Mouse (Mus musculus) lung, postnatal 0 days (tissue): ENCODE results near the gene Sptb. TPM values are rescaled to one million over a fixed set of nuclear protein-coding genes. Genes with fewer than 3 reads are reported as not detected.

Experiments
- ATAC-seq: fragments of 200-750 bp; cut with Nextera tagmentation; 2 replicates; pipeline ENCODE4 v1.8.0; 2017; ENCODE audit warnings: moderate library complexity
- DNase-seq: peaks from one replicate; pipeline ENCODE4 v3.0.0-alpha.2; 2016; ENCODE audit warnings: low spot score
- H3K27ac ChIP-seq: fragments of 300-500 bp; sonication (generic); 2 replicates; pipeline ENCODE4 v1.5.1; 2014; ENCODE audit warnings: antibody characterized with exemption, mild to moderate bottlenecking, low read length, mixed read lengths
- H3K27me3 ChIP-seq: fragments of 300-500 bp; sonication (generic); replicated peaks from 2 replicates; pipeline ENCODE4 v1.6.1; 2014; ENCODE audit warnings: low read length, mixed read lengths; ENCODE audit not compliant: insufficient read depth
- H3K36me3 ChIP-seq: fragments of 300-500 bp; sonication (generic); 2 replicates; pipeline ENCODE4 v1.6.1; 2014; ENCODE audit warnings: low read length, mixed read lengths; ENCODE audit not compliant: insufficient read depth
- H3K4me1 ChIP-seq: fragments of 300-500 bp; sonication (generic); 2 replicates; pipeline ENCODE4 v1.6.1; 2014; ENCODE audit warnings: antibody characterized with exemption, low read depth, low read length, mixed read lengths; ENCODE audit not compliant: insufficient read depth
- H3K4me2 ChIP-seq: fragments of 300-500 bp; sonication (generic); replicated peaks from 2 replicates; pipeline ENCODE4 v1.6.1; 2014; ENCODE audit warnings: low read depth, mild to moderate bottlenecking, low read length, moderate library complexity, mixed read lengths
- H3K4me3 ChIP-seq: fragments of 300-500 bp; sonication (generic); 2 replicates; pipeline ENCODE4 v1.5.1; 2014; ENCODE audit warnings: low read depth, low read length
- H3K9ac ChIP-seq: fragments of 300-500 bp; sonication (generic); replicated peaks from 2 replicates; pipeline ENCODE4 v1.6.1; 2014; ENCODE audit warnings: low read depth, mild to moderate bottlenecking
- H3K9me3 ChIP-seq: fragments of 300-500 bp; sonication (generic); 2 replicates; pipeline ENCODE4 v1.6.1; 2016; ENCODE audit warnings: low read length, mixed read lengths
- CTCF ChIP-seq: IDR thresholded peaks from 2 replicates; pipeline ENCODE4 v1.5.1; 2016; ENCODE audit warnings: antibody characterized with exemption, mild to moderate bottlenecking
- EP300 ChIP-seq: IDR thresholded peaks from 2 replicates; pipeline ENCODE4 v1.6.1; 2016; ENCODE audit warnings: antibody characterized with exemption, mild to moderate bottlenecking, control low read depth
- WGBS: fragments of 180-500 bp; shearing (Covaris S2); extraction: QIAGEN DNeasy Blood & Tissue Kit; methylation state at CpG from one replicate; pipeline ENCODE4 v1.1.7; 2014; 5-methylcytosine and 5-hydroxymethylcytosine counted together
- polyA plus RNA-seq: library from polyadenylated mRNA; unstranded; fragments of >200 nt; fragmentation: Nextera tagmentation; extraction: Ambion mirVana; gene quantifications from 2 replicates; pipeline ENCODE4 v1.2.1, GENCODE M21; 2015

The Sptb gene
- polyA plus RNA-seq, 1 experiment from 2014 or later, result 0.35 TPM

- no peak for ATAC-seq
- no peak for DNase-seq
Measured at GRCm38 (mm10) chr12:76615580-76615937, 94.8 kb downstream of the Sptb start.

DNA sequence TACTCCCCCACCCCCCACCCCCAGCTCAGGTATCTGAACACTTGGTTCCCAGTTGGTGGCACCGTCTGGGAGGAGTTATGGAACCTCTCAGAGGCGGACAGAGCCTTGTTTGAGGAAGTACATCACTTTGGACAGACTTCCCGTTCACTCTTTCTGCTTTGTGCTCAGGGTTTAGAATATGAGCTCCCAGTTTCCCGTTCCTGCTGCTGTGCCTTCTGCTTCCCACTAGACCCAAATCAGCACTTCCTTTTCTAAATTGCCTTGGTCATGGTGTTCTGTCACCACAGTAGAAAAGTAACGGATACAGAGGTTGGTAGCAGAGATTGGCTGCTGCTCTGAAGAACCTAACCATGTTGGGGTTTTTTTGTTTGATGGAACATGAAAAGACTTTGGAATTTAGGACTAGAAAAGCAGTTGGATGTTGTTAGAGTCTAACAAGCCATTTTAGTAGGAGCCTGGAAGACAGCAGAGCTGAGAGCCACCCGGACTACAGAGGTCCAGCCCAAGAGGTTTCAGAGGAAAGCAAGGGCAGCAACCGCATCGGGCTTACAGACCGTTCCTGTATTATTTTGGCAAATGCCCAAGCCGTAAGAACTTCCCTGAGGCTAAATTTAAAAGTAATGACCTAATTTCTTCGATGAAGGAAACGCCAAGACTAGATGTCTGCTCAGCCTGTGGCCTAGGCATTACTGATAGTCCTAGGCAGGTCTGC, 95.3 kb downstream of the Sptb start:
- Histone ChIP-seq H3K9me3 (no peaks in the 10 kb centered on the region), H3K27me3 (no peaks in the 10 kb centered on the region), H3K27ac (no peak overlapping the region), H3K9ac (no peak overlapping the region), H3K4me1 (no peaks in the 10 kb centered on the region), H3K4me3 (no peak overlapping the region), H3K4me2 (no peak overlapping the region), H3K36me3 (no peaks in the 10 kb centered on the region)
- ATAC-seq (no peak), DNase-seq (peak; percentile 56)
- 37% methylated on average over 12 of the region's 12 CpGs for WGBS
- TF ChIP-seq EP300 (no peak), CTCF (no peak)

More at GRCm38 (mm10) chr12:76615580-76615937, 94.8 kb downstream of the Sptb start:
- no peak overlapping the region for H3K4me2 ChIP-seq
- no peak overlapping the region for H3K4me3 ChIP-seq
- no peak overlapping the region for H3K27ac ChIP-seq
- no peak overlapping the region for H3K9ac ChIP-seq
- H3K4me1 ChIP-seq, result no peaks in the 10 kb centered on the region
- TF ChIP-seq EP300 (no peak), CTCF (no peak)
- no peaks in the 10 kb centered on the region for H3K27me3 ChIP-seq
- 69% methylated on average over 4 of the region's 4 CpGs for WGBS
- no peaks in the 10 kb centered on the region for H3K9me3 ChIP-seq
- no peaks in the 10 kb centered on the region for H3K36me3 ChIP-seq

DNA sequence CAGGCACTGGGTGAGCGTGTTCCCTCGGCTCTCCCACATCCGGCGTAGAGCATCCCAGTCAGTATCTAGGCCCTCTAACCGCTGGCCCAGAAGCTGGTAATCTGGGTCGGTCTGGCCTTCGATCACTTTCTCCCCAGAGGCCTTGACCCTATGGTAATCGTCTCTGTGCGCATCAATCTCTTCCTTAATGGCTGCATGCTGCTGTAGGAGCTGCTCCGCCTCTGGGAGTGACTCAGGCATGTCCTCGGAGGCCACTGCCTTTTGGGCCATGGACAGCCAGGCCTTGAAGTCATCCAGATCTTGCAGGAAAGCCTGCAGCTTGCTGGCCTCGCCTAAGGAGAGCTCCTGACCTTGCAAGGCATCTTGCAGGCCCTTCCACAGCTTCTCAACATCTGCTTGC, 97.7 kb downstream of the Sptb start:
- Histone ChIP-seq H3K4me3 (no peak overlapping the region), H3K27me3 (no peaks in the 10 kb centered on the region), H3K4me1 (no peaks in the 10 kb centered on the region), H3K36me3 (no peaks in the 10 kb centered on the region), H3K27ac (no peak overlapping the region), H3K9me3 (no peaks in the 10 kb centered on the region), H3K4me2 (no peak overlapping the region), H3K9ac (no peak overlapping the region)
- WGBS, result 83% methylated on average over 12 of the region's 12 CpGs
- no peak for ATAC-seq
- DNase-seq, result no peak
- no peak for TF ChIP-seq EP300
- TF ChIP-seq CTCF, result no peak

GRCm38 (mm10) chr12:76608997-76609565, 101.3 kb downstream of the Sptb start:
- Histone ChIP-seq H3K9me3 (no peaks in the 10 kb centered on the region), H3K27ac (no peak overlapping the region), H3K4me2 (no peak overlapping the region), H3K9ac (no peak overlapping the region), H3K4me1 (no peaks in the 10 kb centered on the region), H3K27me3 (no peaks in the 10 kb centered on the region), H3K4me3 (no peak overlapping the region), H3K36me3 (no peaks in the 10 kb centered on the region)
- TF ChIP-seq EP300 (no peak), CTCF (no peak)
- 72% methylated on average over 15 of the region's 15 CpGs for WGBS
- DNase-seq (no peak), ATAC-seq (no peak)

GRCm38 (mm10) chr12:76608241-76608640, 102.1 kb downstream of the Sptb start:
- H3K9me3 ChIP-seq, result no peaks in the 10 kb centered on the region
- no peaks in the 10 kb centered on the region for H3K4me1 ChIP-seq
- ATAC-seq (no peak), DNase-seq (no peak)
- no peak overlapping the region for H3K4me2 ChIP-seq
- 79% methylated on average over 11 of the region's 11 CpGs for WGBS
- no peaks in the 10 kb centered on the region for H3K36me3 ChIP-seq
- no peak overlapping the region for H3K4me3 ChIP-seq
- H3K27me3 ChIP-seq, result no peaks in the 10 kb centered on the region
- no peak for TF ChIP-seq CTCF
- TF ChIP-seq EP300, result no peak
- no peak overlapping the region for H3K27ac ChIP-seq
- H3K9ac ChIP-seq, result no peak overlapping the region

DNA sequence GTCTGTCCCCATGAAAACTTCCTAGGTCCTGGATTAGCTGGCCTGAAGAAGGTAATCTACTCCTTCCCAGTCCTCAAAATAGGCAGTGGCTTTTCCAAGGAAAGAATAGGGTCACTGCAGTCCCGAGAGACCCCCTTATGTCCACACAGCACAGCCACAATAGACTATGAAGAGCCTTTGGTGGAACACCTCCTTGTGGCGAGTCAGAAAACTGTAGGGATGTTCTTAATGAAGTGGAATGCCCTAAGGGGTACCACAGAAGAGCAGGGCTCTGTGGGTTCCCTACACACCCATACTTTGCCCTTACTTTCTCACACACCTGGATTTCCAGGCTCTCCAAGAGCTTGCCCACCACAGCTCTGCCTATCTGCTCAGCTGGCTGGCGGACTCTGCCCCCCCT, 104.5 kb downstream of the Sptb start:
- no peak overlapping the region for H3K4me3 ChIP-seq
- ATAC-seq, result no peak
- TF ChIP-seq EP300 (no peak), CTCF (peak; percentile 36; the same call in 1 of the 2 replicates)
- WGBS, result 63% methylated on average over 3 of the region's 3 CpGs
- no peaks in the 10 kb centered on the region for H3K27me3 ChIP-seq
- H3K27ac ChIP-seq, result no peak overlapping the region
- H3K9ac ChIP-seq, result no peak overlapping the region
- DNase-seq, result no peak
- H3K4me1 ChIP-seq, result no peaks in the 10 kb centered on the region
- H3K4me2 ChIP-seq, result no peak overlapping the region
- no peaks in the 10 kb centered on the region for H3K9me3 ChIP-seq
- no peaks in the 10 kb centered on the region for H3K36me3 ChIP-seq
